Mouse (Mus musculus) right cerebral cortex, adult 18-20 months (tissue): ENCODE results near the gene Fam169b.

Source experiments
- DNase-seq: peaks from one replicate; pipeline ENCODE4 v3.0.0; 2022; ENCODE audit warnings: mixed read lengths

Fam169b gene

GRCm38 (mm10) chr7:68273515-68273914, at the start of gene Fam169b:
TSS of gene Fam169b (plus strand) at chr7:68273839.
- no peak for DNase-seq

GRCm38 (mm10) chr7:68224006-68224405, 49.6 kb upstream of the Fam169b start:
- no peak for DNase-seq

- peak; percentile 65 for DNase-seq
These were observed 48.1 kb upstream of the Fam169b start for GRCm38 (mm10) chr7:68225427-68226054.

DNA sequence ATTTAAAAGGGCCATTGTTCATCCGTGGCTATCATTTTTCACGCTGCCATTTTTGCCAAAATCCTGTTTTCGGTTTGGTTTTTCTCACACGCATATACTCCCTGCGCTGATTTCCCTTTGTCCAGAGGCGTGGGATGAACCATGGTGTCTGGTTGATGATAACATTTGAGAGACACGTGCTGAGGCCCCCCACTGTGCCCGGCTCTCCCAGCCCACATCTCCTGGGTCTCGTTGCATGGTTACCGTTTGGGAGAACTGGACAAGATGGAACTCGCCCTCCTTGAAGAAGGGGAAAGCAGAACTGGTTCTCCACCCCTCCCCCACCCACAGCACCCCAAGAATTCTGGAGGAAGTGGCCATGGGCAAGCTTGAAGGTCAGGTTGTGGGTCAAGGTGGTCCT, 46.6 kb upstream of the Fam169b start:
- no peak for DNase-seq

DNA sequence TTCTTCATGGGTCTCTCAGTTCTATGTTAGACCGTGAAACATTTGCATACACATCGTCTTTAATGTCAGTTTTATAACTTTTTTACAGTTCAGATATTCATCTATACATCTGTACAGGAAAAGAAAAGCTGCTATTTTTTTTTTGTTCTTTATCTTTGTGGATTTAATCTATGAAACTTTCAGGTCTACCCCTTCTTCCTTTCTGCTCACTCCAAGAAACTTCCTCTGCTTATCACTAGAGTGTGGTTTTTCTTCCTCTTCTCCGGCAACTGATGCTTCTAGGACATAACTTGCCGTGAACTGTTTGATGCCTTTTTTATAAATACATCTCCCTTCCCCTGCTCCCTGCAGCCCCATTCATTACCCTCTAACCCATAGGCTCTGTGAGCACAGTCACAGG, 46.0 kb upstream of the Fam169b start:
- no peak for DNase-seq

GRCm38 (mm10) chr7:68228491-68228890, 45.1 kb upstream of the Fam169b start:
- DNase-seq, result no peak

GRCm38 (mm10) chr7:68230831-68231230, 42.8 kb upstream of the Fam169b start:
- DNase-seq, result no peak

GRCm38 (mm10) chr7:68232521-68232920, 41.1 kb upstream of the Fam169b start:
- no peak for DNase-seq

GRCm38 (mm10) chr7:68233619-68234223, 39.9 kb upstream of the Fam169b start:
- no peak for DNase-seq

- no peak for DNase-seq
These were observed 36.8 kb upstream of the Fam169b start for GRCm38 (mm10) chr7:68236817-68237216.

DNA sequence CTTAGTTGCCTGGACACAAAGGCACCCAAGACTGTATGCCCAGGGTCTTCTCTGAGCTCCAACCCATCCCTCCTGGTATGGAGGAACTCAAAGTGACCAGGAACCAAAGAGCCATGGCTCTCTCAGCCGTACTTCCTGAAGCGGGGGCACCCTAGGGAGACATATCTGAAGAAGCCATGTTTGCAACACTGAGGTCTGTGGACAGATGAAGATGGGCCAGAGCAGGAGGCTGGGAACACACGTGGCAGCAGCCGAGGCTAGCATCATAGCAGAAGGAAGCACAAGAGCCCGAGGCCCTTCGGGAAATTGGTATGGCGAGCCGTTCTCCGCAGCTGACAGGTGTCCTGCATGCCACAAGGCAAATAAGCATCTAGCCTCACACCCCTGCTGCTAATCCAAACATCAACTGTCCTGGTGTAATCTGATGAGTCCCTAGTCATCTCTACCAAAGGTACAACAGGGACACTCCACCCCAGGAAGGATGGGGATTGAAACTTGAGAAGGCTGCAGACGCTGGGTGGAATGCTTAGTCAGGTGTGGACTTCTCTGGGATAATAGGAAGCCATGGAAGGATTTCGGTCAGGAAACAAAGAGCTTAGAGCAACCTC, 34.3 kb upstream of the Fam169b start:
- DNase-seq, result no peak

GRCm38 (mm10) chr7:68241205-68241604, 32.4 kb upstream of the Fam169b start:
- no peak for DNase-seq

- DNase-seq, result no peak
These were observed 28.0 kb upstream of the Fam169b start for GRCm38 (mm10) chr7:68245681-68246080.

GRCm38 (mm10) chr7:68246249-68246648, 27.4 kb upstream of the Fam169b start:
- DNase-seq, result no peak

DNA sequence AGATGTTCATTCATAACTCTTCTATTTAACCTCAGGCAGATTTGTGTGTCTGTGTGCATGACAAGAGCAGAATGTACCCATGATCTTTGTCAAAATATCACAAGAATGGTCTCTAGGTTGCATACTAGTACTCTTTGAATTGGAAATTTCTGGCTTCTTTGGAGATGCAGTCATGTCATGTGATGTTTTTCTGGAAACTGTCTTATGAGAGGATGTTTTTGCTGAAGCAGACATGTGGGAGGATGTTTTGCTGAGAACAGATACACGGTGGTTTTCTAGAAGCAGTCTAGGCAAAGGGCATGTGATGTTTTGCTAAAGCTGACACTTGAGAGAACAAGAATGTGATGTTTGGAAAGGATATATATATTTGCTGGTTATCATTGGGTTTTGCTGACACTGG, 23.2 kb upstream of the Fam169b start:
- no peak for DNase-seq

GRCm38 (mm10) chr7:68250902-68251301, 22.7 kb upstream of the Fam169b start:
- DNase-seq, result no peak

DNA sequence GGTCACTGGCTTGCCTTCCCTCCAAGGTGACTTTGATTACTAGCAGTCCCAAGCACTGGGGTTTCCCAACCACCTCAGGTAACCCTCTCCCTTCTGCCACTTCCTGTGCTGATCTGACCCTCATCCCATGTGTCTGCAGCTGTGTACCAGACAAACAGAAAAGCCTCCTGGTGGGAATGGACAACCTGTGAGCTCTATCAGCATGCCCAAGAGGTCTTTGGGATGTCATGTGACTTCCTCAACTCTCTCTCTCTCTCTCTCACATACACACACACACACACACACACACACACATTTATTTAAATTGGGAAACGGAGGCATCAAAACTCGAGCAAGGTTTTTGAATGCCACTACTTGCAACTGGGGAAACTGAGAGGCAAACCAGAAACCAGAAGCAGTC, 15.9 kb upstream of the Fam169b start:
- no peak for DNase-seq

DNA sequence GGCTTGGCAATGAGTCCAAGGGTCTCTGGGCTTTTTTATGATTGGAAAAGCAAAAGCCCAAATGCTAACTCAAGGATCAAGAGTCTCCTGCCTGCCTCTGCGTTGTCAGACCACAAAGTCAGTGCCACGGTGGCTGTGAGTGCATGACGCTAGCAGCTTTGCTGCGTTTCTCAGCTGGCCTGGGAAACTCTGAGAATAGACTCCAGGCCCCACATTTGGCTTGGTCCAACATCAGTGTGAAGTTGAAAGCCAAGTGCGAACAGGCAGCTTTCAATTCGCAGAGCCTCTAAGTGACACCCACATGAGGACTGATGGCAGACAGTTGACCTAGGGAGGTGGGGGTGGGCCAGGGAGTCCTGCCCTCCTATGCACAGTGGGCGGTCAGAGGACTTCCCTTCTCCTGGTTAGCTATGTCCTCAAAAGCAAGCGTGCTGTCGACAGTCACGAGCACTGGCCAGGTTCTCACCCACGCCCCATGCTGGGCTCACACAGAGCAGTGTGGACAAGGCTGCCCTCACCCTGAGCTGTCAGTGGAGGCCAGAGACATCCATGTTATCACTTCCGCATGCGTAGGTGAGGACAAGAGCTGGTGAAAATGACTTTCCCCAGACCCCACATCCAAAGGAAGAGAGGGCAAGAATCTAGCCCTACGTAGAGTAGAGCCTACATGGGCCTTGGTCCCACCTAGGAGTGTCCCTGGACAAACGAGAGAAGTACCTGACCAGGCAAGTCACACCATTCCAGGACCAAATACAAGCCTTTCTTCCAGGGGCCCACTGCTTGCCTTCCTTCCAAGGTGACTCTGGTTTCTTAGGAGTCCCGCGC, 15.1 kb upstream of the Fam169b start:
- DNase-seq, result no peak

DNA sequence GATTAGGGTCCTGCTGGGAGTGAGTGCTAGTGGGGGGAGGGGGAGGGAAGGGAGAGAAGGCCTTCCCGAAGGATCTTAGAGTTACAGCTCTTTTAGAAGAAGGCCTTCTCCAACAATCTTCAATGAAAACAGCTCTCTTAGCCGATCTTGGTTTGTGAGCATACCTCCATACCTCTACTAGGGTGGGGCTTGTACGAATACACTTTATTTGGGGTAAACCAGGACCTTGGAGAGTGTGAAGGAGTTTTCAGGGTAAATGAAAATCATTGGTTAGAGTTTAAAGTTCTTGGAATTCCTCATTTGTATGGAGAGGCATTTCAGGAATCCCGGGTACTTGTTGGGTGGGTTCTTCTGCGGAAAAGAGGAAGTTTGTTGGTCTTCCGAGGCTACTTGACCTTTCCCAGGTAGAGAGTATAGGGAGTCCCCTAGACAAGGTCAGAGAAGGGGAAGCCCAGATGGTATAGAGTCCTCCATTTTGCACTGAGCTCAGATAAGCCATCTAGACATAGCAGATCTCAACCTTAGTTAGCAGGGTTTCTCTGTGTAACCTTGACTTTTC, 14.0 kb upstream of the Fam169b start:
- no peak for DNase-seq

GRCm38 (mm10) chr7:68262612-68263200, 10.9 kb upstream of the Fam169b start:
- DNase-seq, result no peak

GRCm38 (mm10) chr7:68263346-68264027, 10.2 kb upstream of the Fam169b start:
- DNase-seq, result no peak

- peak; percentile 33 for DNase-seq
These were observed 9.6 kb upstream of the Fam169b start, which contains the start of gene Pgpep1l for GRCm38 (mm10) chr7:68264028-68264453. TSS of gene Pgpep1l (minus strand) at chr7:68264233.
